Mouse (Mus musculus) ES-E14 (cell line): ENCODE measurements around the gene Ntn1. TPM values are rescaled to one million over a fixed set of nuclear protein-coding genes. Genes with fewer than 3 reads are reported as not detected.

ENCODE experiments used
- DNase-seq: peaks from one replicate; pipeline ENCODE4 v3.0.0-alpha.2; 2013; ENCODE audit warnings: low read depth, low spot score
- H3K27ac ChIP-seq: 2 replicates; pipeline ENCODE4 v1.5.1; 2012; ENCODE audit warnings: low read depth, mild to moderate bottlenecking, low read length, moderate library complexity, mixed read lengths; ENCODE audit not compliant: poor library complexity, insufficient read depth, severe bottlenecking
- H3K36me3 ChIP-seq: 2 replicates; pipeline ENCODE4 v1.6.1; 2012; ENCODE audit warnings: mild to moderate bottlenecking, low read length, moderate library complexity, mixed read lengths; ENCODE audit not compliant: control insufficient read depth, poor library complexity, insufficient read depth, severe bottlenecking
- H3K4me1 ChIP-seq, 2 experiments: fragments of 150-350 bp in 1 of 2; sonication (generic) in 1 of 2; 2 replicates each; pipeline ENCODE4 v1.6.1; 2012; ENCODE audit warnings: low read length in 2 of 2, mild to moderate bottlenecking in 1 of 2, mixed read lengths in 1 of 2; ENCODE audit not compliant: control insufficient read depth in 2 of 2, insufficient read depth in 2 of 2, poor library complexity in 1 of 2
- H3K4me3 ChIP-seq, 2 experiments: fragments of 150-350 bp in 1 of 2; sonication (generic) in 1 of 2; 2 replicates each; pipeline ENCODE4 v1.5.1; 2012; ENCODE audit warnings: low read length in 2 of 2, low read depth in 1 of 2, mild to moderate bottlenecking in 1 of 2, mixed read lengths in 1 of 2; ENCODE audit not compliant: insufficient read depth in 1 of 2, poor library complexity in 1 of 2, severe bottlenecking in 1 of 2
- H3K9ac ChIP-seq: 2 replicates; pipeline ENCODE4 v1.6.1; 2012; ENCODE audit warnings: low read depth, mild to moderate bottlenecking, low read length, mixed read lengths; ENCODE audit not compliant: poor library complexity, insufficient read depth, severe bottlenecking
- H3K9me3 ChIP-seq: fragments of 150-350 bp; sonication (generic); 2 replicates; pipeline ENCODE4 v1.6.1; 2012; ENCODE audit warnings: low read depth, mild to moderate bottlenecking, low read length; ENCODE audit not compliant: control insufficient read depth, insufficient read depth
- CHD2 ChIP-seq: IDR thresholded peaks from 2 replicates; pipeline ENCODE4 v1.6.1; 2014; ENCODE audit warnings: mild to moderate bottlenecking, low read depth, low read length, inconsistent platforms
- HCFC1 ChIP-seq: IDR thresholded peaks from 2 replicates; pipeline ENCODE4 v1.6.1; 2012; ENCODE audit warnings: low read length, inconsistent platforms, borderline replicate concordance; ENCODE audit not compliant: insufficient read depth
- MAFK ChIP-seq: IDR thresholded peaks from 2 replicates; pipeline ENCODE4 v1.6.1; 2014; ENCODE audit warnings: mild to moderate bottlenecking, low read depth, low read length, inconsistent platforms; ENCODE audit not compliant: insufficient read depth
- ZC3H11A ChIP-seq: IDR thresholded peaks from 2 replicates; pipeline ENCODE4 v1.6.1; 2012; ENCODE audit warnings: low read depth, mild to moderate bottlenecking, inconsistent platforms, low read length, borderline replicate concordance
- ZNF384 ChIP-seq: IDR thresholded peaks from 2 replicates; pipeline ENCODE4 v1.6.1; 2012; ENCODE audit warnings: low read depth, low read length, inconsistent platforms
- in situ Hi-C, 2 experiments: fragments of 600-800 bp; cut with MboI; formaldehyde crosslinking; loops; one replicate each; pipeline ENCODE4 v1.15.1; 2025; ENCODE audit warnings: low sequenced_read_pairs in 2 of 2, inconsistent platforms in 1 of 2; ENCODE audit not compliant: unreplicated experiment in 2 of 2
- total RNA-seq: library from RNA; depleted of rRNA; stranded (reverse); fragments of 300-350 nt; gene quantifications from 2 replicates; pipeline ENCODE4 v1.2.3, GENCODE M21; 2012

Ntn1 gene
- total RNA-seq, 1 experiment, result 22.6 TPM

DNA sequence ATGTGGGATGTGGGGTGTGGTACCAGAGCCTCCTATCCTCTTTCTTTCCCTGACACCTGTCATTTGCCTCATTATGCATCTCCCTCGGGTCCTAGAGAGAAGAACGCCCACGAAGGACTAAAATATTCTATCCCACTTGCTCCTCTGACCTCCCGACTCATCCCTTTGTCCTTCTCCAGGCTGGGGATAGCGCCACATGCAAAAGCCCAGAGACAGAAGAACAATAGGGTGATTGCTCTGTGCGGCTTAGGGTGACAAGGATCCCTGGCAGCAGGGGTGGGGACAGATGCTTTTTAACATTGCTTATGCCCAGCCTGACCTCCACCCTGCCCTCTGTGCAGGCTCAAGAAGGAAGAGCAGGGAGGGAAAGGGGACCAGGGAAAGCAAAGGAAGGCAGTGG, 152.7 kb downstream of the Ntn1 start:
- no peak for DNase-seq
- no peak overlapping the region for H3K9ac ChIP-seq
- H3K36me3 ChIP-seq, result peaks cover 3% of the 10 kb centered on the region; the same call in 1 of the 2 replicates
- no peaks in the 10 kb centered on the region for H3K9me3 ChIP-seq
- no peak overlapping the region for H3K27ac ChIP-seq
- in situ Hi-C loops, result no loop called here
- TF ChIP-seq CHD2 (no peak), HCFC1 (no peak), ZNF384 (no peak), MAFK (no peak), ZC3H11A (no peak)
- H3K4me1 ChIP-seq, result no peaks in the 10 kb centered on the region
- H3K4me3 ChIP-seq, result no peak overlapping the region

DNA sequence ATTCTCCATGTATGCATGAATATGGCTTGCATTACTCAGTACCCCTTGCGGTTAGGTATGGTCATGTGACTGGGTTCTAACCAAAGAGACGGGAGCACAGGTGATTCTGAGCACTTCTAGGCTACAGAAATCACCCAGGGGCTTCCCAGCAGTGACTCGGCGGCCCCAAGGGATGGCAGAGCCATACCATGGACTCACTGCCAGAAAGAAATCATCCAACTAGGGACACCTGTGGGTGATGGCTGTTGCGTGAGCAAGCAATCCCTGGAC, 155.7 kb downstream of the Ntn1 start:
- Histone ChIP-seq H3K27ac (no peak overlapping the region), H3K4me3 (no peak overlapping the region), H3K36me3 (peaks cover 3% of the 10 kb centered on the region; the same call in 1 of the 2 replicates), H3K4me1 (no peaks in the 10 kb centered on the region), H3K9ac (no peak overlapping the region), H3K9me3 (no peaks in the 10 kb centered on the region)
- TF ChIP-seq CHD2 (no peak), ZC3H11A (no peak)
- DNase-seq, result no peak
- in situ Hi-C loops, result no loop called here

DNA sequence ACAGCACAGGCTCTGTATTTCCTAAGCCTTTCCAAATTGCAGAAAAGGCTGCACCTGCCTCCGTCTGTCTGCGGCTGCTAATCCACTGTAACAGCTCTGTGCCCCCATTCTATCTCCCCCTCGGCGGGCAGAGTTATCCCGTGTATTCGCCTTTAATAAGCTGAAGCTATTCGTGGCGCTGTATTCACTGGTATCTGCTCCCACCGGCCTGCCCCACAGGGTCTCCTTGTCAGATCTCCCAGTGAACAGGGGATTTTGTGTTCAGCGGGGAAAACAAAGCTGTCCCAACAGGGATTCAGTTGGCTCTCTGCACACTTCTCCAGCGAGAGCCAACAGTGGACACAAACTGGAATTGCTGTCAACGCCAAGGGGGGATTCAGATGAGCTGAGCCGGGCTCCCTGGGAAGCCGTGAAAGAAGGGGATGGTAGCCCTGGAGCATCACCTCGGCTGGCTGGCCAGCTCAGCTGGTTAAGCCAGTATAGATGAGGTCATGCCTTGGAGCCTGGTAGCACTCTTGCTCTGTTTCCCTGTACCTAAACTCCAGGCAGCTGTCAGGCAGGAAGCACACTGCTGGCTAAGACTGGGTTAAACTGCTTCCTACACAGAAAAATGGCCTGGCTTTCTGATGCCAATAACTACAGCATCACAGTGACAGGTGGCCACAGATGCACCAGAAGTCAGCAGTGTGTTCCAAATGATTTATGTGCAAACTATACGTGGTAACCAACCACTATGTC, 156.2 kb downstream of the Ntn1 start:
- no peak overlapping the region for H3K27ac ChIP-seq
- in situ Hi-C loops, result no loop called here

DNA sequence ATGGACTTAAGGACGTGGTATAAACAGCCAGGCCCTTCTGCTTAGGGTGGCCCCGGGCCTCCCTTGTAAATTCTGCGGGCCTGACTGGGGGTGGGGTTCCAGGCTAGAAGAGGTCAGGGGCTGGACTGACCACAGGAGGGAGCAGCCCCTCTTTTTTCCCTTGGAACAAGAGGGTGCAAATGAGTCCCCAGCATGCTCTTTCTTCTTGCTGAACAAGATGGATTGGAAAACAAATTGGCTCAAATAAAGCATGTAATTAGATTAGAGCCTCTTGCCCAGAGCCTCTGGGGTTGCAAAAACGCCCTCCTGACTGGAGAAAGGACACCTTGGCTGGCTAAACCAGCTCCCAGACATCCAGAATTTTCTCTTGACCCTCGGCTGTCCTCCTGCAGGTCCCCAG, 160.9 kb downstream of the Ntn1 start:
- peaks cover 3% of the 10 kb centered on the region; the same call in 1 of the 2 replicates for H3K36me3 ChIP-seq
- H3K27ac ChIP-seq, result no peak overlapping the region
- 0 out of 4 replicates have a peak, but pooled peaks cover 0 to 3% of the 10 kb centered on the region in 2 experiments for H3K4me1 ChIP-seq
- H3K9me3 ChIP-seq, result no peaks in the 10 kb centered on the region
- no peak for DNase-seq
- in situ Hi-C loops, result no loop called here
- TF ChIP-seq MAFK, result no peak
- no peak for TF ChIP-seq CHD2
- H3K4me3 ChIP-seq, result no peak overlapping the region
- no peak overlapping the region for H3K9ac ChIP-seq

More for the DNA sequence above, 156.2 kb downstream of the Ntn1 start:
- no peak for DNase-seq
- TF ChIP-seq HCFC1 (no peak), ZC3H11A (no peak), ZNF384 (no peak), CHD2 (no peak)
- Histone ChIP-seq H3K9ac (no peak overlapping the region), H3K36me3 (peaks cover 3% of the 10 kb centered on the region; the same call in 1 of the 2 replicates), H3K4me1 (no peaks in the 10 kb centered on the region), H3K4me3 (no peak overlapping the region), H3K9me3 (no peaks in the 10 kb centered on the region)

DNA sequence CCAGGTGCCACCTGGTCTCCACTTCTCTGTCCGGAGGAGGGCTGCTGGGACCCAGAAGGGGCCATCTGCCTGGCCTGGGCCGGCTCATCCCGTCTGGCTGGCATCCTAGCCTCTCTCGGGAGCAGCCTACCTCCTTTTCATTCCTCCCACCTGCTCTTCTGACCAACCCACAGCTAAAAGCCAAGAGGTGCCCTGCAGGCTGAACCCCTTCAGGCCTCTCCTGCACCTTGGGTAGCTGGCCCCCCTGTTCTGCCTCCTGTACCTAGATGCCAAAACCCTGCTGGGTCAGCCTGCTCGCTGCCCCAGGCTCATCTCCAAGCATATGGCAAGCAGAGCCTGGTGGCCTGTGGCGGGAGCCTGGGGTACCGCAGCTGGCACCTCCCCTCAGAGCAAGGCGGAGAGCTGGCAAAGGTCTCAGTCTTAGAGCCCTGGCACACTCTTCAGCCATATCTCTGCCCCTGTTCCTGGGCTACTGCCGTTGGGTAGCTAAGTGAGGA, 167.1 kb downstream of the Ntn1 start:
- no peak overlapping the region for H3K4me3 ChIP-seq
- H3K9ac ChIP-seq, result no peak overlapping the region
- H3K4me1 ChIP-seq, result 0 out of 4 replicates have a peak, but pooled peaks cover 0 to 3% of the 10 kb centered on the region in 2 experiments
- peaks cover 3% of the 10 kb centered on the region; the same call in 1 of the 2 replicates for H3K36me3 ChIP-seq
- in situ Hi-C loops, result no loop called here
- no peak for DNase-seq
- no peak for TF ChIP-seq CHD2
- no peak for TF ChIP-seq MAFK
- no peak for TF ChIP-seq ZC3H11A
- TF ChIP-seq ZNF384, result no peak
- no peak for TF ChIP-seq HCFC1
- H3K27ac ChIP-seq, result no peak overlapping the region
- no peaks in the 10 kb centered on the region for H3K9me3 ChIP-seq
